Mouse (Mus musculus): ENCODE results near the gene Hmgn2. TPM values are rescaled to one million over a fixed set of nuclear protein-coding genes. Genes with fewer than 3 reads are reported as not detected.
"Not testable (repeated sequence)": the region's sequence is repeated elsewhere in the genome, so short reads cannot be mapped to it uniquely, and the experiment has no call there.

Hmgn2 gene
- total RNA-seq, 1 experiment from 2014 or later: 170 TPM

- not testable (repeated sequence) for ATAC-seq (replicated peaks; ENCODE audit: insufficient number of reproducible peaks, low FRiP score, low TSS enrichment, poor library complexity, severe bottlenecking)
Observed at GRCm38 (mm10) chr4:133988289-133988688, 19.8 kb upstream of the Hmgn2 start.

DNA sequence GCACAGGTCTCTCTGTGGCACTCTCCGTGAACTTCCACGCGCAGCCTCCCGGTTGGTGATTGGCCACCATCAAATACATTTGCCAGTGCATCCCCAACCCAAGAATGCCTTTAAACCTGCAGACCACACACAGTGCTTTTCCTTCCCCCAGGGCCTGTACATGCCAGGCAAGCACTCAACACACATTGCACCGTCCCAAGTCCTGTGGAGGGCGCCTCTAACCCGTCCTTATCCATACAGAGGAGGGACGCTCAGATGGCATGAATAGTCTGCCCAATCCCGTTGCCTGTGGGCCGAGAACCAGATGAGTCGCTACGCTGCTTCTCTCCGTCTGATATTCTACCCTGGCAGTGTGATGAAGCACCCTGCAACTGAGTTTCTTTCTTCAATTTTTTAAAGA lies 14.5 kb upstream of the Hmgn2 start:
- no peak for ATAC-seq (replicated peaks; ENCODE audit: insufficient number of reproducible peaks, low FRiP score, low TSS enrichment, poor library complexity, severe bottlenecking)

- ATAC-seq (replicated peaks; ENCODE audit: insufficient number of reproducible peaks, low FRiP score, low TSS enrichment, poor library complexity, severe bottlenecking): no peak
Observed at GRCm38 (mm10) chr4:133980496-133980895, 12.0 kb upstream of the Hmgn2 start.

DNA sequence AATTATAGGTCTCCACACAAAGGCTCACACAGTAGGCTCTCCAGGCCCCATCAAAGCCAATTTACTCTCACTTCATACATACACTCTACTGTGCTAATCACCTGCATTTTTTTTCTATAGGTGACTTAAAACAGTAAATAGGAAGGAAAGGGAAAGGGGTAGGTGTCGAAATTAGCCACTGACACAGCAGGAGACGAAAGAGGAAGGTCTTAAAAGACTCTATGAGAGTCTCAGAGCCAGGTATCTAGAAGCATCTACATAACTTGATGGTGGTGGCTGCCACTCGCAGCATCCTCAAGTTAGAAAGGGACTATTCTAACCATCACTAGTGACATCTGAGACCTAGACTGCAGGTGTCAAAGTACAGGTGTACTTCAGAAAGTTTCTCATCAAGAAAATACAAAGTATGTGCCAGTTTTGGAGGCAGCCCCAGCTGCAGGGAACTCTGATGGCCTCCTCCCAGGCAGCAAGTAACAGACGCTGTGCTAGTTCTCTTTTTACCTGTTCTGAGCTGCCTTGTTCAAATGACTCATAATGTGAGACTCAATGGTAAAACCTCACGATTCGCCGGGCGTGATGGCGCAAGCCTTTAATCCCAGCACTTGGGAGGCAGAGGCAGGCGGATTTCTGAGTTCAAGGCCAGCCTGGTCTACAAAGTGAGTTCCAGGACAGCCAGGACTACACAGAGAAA lies 9.7 kb upstream of the Hmgn2 start:
- no peak for ATAC-seq (replicated peaks; ENCODE audit: insufficient number of reproducible peaks, low FRiP score, low TSS enrichment, poor library complexity, severe bottlenecking)

- ATAC-seq (replicated peaks; ENCODE audit: insufficient number of reproducible peaks, low FRiP score, low TSS enrichment, poor library complexity, severe bottlenecking): no peak
Observed at GRCm38 (mm10) chr4:133971741-133972140, 3.3 kb upstream of the Hmgn2 start.

DNA sequence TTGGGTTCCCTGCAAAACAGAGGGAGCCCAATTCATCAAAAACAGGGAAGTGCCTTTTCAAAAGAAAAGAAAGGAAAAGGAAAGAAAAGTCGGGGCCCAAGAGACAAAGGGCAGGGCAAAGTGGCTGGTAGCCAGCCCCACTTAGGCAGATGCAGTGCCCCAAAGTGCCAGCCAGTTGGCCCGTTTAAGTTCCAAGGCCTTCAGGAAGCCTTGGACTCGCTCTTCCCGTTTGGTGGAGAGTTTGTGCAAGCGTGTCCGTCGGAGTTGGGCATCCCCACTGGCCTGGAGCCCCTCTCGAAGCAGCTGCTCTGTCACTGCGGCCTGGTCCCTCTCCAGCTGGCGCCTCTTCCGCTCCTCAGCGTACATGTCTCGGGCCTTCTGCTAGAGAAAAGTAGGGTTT lies 2.4 kb upstream of the Hmgn2 start:
- ATAC-seq (replicated peaks; ENCODE audit: insufficient number of reproducible peaks, low FRiP score, low TSS enrichment, poor library complexity, severe bottlenecking): no peak

DNA sequence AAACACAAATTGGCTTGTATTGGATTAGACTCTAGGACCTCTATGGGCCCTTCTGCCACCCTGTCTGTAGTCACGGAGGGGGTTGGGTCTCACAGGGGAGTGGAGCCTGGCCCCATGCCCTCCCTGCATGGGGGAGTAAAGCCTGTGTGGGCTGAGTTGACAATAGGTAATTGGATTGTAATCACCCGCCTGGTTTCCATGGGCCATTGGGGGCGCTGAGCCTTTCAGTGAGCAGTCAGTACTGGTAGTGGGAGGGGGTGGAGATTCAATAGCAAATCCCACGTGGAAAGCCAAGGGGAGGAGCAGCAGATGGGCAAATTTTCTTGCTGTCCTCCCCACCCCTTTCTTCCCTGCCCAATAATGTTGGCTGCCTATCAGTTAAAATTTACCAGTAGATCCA lies 1.7 kb upstream of the Hmgn2 start:
- no peak for ATAC-seq (replicated peaks; ENCODE audit: insufficient number of reproducible peaks, low FRiP score, low TSS enrichment, poor library complexity, severe bottlenecking)

- ATAC-seq (replicated peaks; ENCODE audit: insufficient number of reproducible peaks, low FRiP score, low TSS enrichment, poor library complexity, severe bottlenecking): no peak
Observed at GRCm38 (mm10) chr4:133969114-133969770, 792 bp upstream of the Hmgn2 start.

DNA sequence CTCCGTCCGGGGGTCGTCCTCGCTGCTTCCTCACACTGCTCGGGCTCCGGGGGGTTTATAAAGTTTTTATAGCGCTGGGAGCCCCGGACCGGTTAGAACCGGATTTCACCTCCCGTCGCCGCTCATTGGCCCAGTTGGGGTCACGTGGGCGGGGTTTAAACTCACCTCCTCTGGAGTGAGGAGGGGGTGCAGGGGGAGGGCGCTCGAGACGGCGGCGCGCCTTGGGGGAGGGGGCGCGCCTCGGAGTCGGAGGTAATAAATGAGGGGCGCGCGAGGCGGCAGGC lies 642 bp downstream of the Hmgn2 start:
- ATAC-seq (replicated peaks; ENCODE audit: insufficient number of reproducible peaks, low FRiP score, low TSS enrichment, poor library complexity, severe bottlenecking): peak; percentile 65

GRCm38 (mm10) chr4:133967138-133967865 lies 1.1 kb downstream of the Hmgn2 start:
- peak; percentile 67 for ATAC-seq (replicated peaks; ENCODE audit: insufficient number of reproducible peaks, low FRiP score, low TSS enrichment, poor library complexity, severe bottlenecking)

DNA sequence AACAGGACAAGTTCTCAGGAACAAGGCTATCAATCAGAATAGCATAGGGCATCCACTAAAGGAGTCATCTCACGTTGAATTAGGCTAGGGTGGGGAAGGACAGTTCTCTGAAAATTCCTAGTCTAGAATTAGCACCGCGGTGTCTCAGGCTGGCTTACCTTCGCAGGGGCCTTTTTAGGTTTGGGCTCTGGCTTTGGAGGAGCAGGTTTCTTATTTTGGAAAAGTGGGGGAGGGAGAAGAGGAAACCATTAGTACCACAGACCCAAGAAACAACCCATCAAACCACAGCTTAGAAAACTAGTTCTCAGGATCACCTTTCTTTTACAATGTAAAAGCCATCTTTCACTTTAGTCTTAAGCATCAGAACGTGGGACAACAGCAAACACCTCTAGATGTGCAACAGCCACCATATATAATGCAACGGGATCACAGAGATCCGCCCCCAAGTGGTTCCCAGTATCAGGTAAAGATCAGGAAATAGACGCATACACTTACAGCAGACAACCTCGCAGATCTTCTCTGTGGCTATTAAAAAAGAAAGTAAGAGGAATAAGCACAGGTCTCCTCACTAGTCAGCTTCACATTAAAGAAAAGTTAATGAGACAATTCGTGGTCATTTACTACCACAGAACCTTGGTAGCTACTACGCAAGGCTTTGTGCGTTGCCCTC lies 2.0 kb downstream of the Hmgn2 start:
- ATAC-seq (replicated peaks; ENCODE audit: insufficient number of reproducible peaks, low FRiP score, low TSS enrichment, poor library complexity, severe bottlenecking): no peak

GRCm38 (mm10) chr4:133962566-133962965 lies 5.9 kb downstream of the Hmgn2 start:
- ATAC-seq (replicated peaks; ENCODE audit: insufficient number of reproducible peaks, low FRiP score, low TSS enrichment, poor library complexity, severe bottlenecking): no peak

DNA sequence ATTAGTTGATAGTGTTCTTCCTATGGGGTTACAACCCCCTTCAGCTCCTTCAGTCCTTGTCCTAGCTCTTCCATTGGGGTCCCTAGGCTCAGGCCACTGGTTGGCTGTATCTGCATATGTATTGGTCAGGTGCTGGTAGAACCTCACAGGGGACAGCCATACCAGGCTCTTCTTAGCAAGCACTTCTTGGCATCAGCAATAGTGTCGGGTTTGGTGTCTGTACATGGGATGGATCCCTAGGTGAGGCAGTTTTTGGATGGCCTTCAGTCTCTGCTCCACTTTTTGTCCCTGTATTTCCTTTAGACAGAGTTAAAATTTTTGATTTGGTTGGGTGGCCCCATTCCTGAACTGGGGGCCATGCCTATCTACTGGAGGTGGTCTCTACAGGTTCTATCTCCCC lies 9.6 kb downstream of the Hmgn2 start:
- ATAC-seq (replicated peaks; ENCODE audit: insufficient number of reproducible peaks, low FRiP score, low TSS enrichment, poor library complexity, severe bottlenecking): no peak

- no peak for ATAC-seq (replicated peaks; ENCODE audit: insufficient number of reproducible peaks, low FRiP score, low TSS enrichment, poor library complexity, severe bottlenecking)
Observed at GRCm38 (mm10) chr4:133956358-133956757, 12.1 kb downstream of the Hmgn2 start.

DNA sequence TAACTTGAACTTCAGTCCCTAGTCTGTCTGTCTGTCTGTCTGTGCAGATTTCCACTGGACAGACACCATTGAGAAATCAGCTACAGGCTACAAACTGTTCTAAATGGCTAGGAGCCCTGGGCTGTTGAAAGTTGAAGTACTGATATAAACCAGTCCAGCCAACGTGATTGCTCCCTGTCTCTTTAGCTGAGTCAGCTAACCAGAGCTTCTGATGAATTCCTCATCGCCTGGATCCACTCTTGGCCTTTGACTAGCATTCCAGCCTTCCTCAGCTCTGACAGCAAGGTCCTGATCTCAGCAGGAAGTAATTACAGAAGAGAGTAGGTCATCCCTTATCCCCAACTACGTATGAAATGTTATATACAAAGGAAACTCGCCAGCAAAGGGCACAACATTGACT lies 21.7 kb downstream of the Hmgn2 start:
- ATAC-seq (replicated peaks; ENCODE audit: insufficient number of reproducible peaks, low FRiP score, low TSS enrichment, poor library complexity, severe bottlenecking): no peak

DNA sequence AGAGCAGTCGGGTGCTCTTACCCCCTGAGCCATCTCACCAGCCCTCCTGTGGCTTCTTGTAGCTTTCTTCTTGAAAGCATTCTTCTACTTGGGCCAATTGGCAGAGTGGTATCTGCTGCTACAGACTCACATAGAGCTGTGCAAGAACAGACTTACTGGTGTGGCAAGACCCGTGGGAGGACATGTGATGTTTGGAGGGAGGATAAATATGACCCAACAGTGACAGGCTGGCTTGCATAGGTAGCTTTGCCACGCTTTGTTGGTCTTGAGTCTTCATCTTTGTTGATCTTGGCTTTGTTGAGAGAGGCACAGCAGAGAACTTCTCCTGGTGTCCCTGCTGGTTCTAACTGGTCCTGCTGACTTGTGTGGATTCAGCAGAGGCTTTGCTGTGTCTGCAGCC lies 24.7 kb downstream of the Hmgn2 start:
- no peak for ATAC-seq (replicated peaks; ENCODE audit: insufficient number of reproducible peaks, low FRiP score, low TSS enrichment, poor library complexity, severe bottlenecking)

DNA sequence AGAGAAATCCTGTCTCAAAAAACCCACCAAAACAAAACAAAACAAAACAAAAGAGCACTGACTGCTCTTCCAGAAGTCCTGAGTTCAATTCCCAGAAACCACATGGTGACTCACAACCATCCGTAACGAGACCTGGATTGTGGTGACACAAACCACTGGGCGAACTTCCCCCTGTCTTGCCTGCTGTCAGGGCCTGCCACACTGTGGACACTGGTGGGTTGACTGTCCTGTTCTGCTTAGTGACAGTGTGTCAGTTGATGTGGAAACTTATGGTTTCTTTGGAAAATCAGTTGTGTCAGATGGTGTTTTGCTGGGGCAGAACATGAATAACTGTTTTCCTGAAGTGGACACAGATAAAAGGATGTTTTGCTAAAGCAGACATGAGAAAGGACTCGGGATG lies 25.8 kb downstream of the Hmgn2 start:
- no peak for ATAC-seq (replicated peaks; ENCODE audit: insufficient number of reproducible peaks, low FRiP score, low TSS enrichment, poor library complexity, severe bottlenecking)

- ATAC-seq (replicated peaks; ENCODE audit: insufficient number of reproducible peaks, low FRiP score, low TSS enrichment, poor library complexity, severe bottlenecking): no peak
Observed at GRCm38 (mm10) chr4:133941576-133941975, 26.9 kb downstream of the Hmgn2 start.

GRCm38 (mm10) chr4:133940386-133941260 lies 27.8 kb downstream of the Hmgn2 start:
- ATAC-seq (replicated peaks; ENCODE audit: insufficient number of reproducible peaks, low FRiP score, low TSS enrichment, poor library complexity, severe bottlenecking): no peak
